Mouse (Mus musculus): ENCODE data around the gene Galp.

GRCm38 (mm10) chr7:6186176-6186575 is 10.7 kb upstream of the Galp start:
- TF ChIP-seq CTCF (IDR thresholded peaks at IDR 0.05; ENCODE audit: borderline replicate concordance, insufficient read depth, low read length) = no peak
- no peak for TF ChIP-seq POLR2A (IDR thresholded peaks at IDR 0.05; ENCODE audit: low read depth, low read length)
